Mouse (Mus musculus): ENCODE results near the gene Nfatc3. TPM values are rescaled to one million over a fixed set of nuclear protein-coding genes. Genes with fewer than 3 reads are reported as not detected.

The Nfatc3 gene
- polyA plus RNA-seq, 1 experiment from 2014 or later, result 6.5 TPM

DNA sequence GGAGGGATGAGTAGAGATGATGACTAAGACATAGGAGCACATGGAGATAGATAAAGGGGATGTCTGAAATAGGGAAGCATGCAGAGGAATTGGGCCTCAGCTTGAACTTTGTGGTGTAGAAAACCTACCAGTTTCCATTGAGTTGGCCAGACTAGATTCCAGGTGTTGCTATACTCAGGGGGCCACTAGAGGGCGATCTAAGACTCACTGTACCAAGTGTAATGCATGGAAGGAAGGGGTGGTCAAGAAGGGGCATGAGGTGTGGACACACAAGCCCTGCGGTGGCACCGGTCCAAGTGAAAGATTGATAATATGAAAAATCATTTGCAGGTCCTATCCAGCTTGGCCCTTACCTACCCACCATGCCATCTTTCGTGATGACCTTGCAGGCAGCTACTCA lies 106.8 kb downstream of the Nfatc3 start:
- Histone ChIP-seq H3K36me3 (peaks cover 42% of the 10 kb centered on the region), H3K27ac (no peak overlapping the region), H3K4me1 (peaks cover 24% of the 10 kb centered on the region; the same call in 1 of the 2 replicates), H3K9me3 (no peaks in the 10 kb centered on the region), H3K4me3 (no peak overlapping the region), H3K27me3 (ENCODE audit: insufficient read depth, poor library complexity, severe bottlenecking) (no peaks in the 10 kb centered on the region)
- WGBS, result 47% methylated on average over 4 of the region's 4 CpGs
- DNase-seq (ENCODE audit: low spot score), result peak; percentile 80

DNA sequence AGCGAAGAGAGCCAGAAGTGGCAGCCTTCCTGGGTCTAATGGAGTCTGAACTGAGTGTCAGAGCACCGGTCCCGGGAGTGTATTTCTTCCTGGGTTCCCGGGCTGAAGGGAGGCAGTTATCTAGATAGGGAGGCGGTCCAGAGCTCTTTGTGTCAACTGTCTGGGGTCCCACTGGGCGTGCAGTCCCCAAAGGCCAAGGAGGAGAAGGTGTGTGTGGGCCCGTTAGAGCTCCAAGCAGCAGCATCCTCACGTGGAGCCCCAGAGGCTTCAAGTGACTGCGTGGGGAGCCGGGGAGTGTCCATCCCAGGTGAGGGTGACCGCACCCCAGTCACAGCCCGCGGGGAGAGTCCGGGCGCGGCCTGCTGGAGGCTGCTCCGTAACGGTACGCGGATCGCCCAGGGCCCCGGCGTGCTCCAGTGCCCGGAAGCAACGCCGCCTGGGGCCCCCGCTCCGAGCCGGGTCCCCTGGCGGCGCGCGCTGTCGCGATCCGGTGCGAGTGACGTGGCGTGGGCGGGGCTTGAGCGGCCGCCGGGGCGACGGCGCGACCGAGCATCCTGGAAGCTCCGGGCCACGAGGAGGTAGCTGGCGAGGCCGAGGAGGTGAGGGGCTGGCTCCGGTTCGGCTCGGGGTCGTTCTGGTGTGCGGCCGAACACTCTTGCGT lies 109.8 kb downstream of the Nfatc3 start, which contains the start of gene Slc7a6:
TSS of gene Slc7a6 (plus strand) at position 502 of the 661 bp plus-strand sequence.
- Histone ChIP-seq H3K4me3 (peak within 1 kb of the TSS; percentile 98), H3K27me3 (ENCODE audit: insufficient read depth, poor library complexity, severe bottlenecking) (no peaks in the 10 kb centered on the region), H3K4me1 (peaks cover 24% of the 10 kb centered on the region; the same call in 1 of the 2 replicates), H3K27ac (peak within 1 kb of the TSS; percentile 99), H3K9me3 (no peaks in the 10 kb centered on the region), H3K36me3 (peaks cover 14% of the 10 kb centered on the region)
- DNase-seq (ENCODE audit: low spot score), result peak; percentile 91
- under 1% methylated on average over 59 of the region's 59 CpGs for WGBS

DNA sequence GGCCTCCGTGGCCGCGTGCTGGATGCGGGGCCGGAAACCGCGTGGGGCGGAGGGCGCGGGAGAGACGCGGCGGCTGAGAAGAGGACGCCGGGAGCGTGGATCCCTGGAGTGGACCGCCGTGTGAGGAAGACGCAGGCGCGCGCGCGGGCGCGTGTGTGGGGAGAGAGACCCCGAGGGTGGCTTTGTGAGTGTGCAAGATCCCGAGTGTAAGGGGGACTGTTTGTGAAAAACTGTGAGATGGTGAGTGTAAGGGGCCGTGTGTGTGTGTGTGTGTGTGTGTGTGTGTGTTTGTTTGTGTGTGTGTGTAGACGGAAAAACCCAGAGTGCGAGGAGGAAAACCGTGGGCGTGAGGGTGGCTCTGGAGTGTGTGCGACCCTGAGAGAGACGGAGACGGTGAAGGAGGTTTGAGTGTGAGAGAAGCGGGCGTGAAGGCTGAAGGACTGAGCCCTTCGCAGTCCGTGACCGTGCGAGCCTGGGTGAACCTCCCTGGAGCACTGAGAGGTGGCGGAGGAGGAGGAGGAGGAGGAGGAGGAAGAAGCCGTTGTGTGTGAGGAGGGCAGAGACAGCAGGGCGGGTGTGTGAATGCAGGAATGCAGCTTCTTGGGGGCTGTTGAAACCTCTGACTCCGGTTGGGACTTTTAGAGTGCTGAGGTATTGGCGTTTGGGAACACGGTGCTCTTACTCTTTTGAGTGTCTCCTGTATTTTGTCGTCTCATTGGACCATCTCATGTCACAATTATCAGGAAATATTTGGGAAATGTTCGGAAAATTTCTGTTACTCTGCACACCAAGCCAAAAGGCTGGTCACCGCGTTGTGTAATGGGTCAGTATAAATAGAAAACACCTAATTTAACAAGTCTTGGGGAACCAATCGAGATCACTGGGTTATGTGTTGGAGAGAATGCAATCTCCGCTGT lies 110.6 kb downstream of the Nfatc3 start:
- DNase-seq (ENCODE audit: low spot score), result peak; percentile 85
- Histone ChIP-seq H3K4me1 (peaks cover 24% of the 10 kb centered on the region; the same call in 1 of the 2 replicates), H3K9me3 (no peaks in the 10 kb centered on the region), H3K27ac (peak overlapping the region; percentile 99), H3K36me3 (peaks cover 6% of the 10 kb centered on the region), H3K4me3 (peak overlapping the region; percentile 98), H3K27me3 (ENCODE audit: insufficient read depth, poor library complexity, severe bottlenecking) (no peaks in the 10 kb centered on the region)
- 1% methylated on average over 53 of the region's 54 CpGs for WGBS

DNA sequence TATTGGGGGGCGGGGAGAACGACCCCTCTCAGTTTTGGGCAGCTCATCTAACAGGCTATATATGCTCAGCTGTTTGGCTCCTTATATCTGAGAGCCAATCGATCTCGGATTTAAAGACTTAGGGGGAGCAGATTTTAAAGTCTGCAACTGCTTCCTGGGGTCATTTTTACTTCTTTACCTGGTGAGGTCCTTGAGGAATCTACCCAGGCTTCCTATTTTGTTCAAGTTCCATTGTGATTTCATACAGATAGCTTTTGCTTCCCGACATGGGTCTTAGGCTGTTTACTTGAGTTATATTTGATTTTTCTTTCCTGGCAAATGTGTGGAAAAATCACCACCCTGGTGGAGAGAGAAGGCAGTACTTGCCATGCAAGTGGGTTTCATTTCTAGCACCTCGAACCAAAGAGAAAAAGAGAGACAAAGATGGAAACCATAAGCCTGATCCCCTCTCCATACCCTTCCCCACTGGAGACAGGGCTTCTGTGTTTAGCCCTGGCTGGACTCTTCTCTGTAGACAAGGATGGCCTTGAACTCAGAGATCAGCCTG lies 111.4 kb downstream of the Nfatc3 start:
- no peak for DNase-seq (ENCODE audit: low spot score)
- Histone ChIP-seq H3K36me3 (0 out of 2 replicates have a peak, but pooled peaks cover 2% of the 10 kb centered on the region), H3K4me1 (peaks cover 24% of the 10 kb centered on the region; the same call in 1 of the 2 replicates), H3K9me3 (no peaks in the 10 kb centered on the region), H3K4me3 (peak overlapping the region; percentile 98), H3K27ac (peak overlapping the region; percentile 99; the same call in 1 of the 2 replicates), H3K27me3 (ENCODE audit: insufficient read depth, poor library complexity, severe bottlenecking) (no peaks in the 10 kb centered on the region)
- WGBS, result 38% methylated on average over 6 of the region's 6 CpGs

DNA sequence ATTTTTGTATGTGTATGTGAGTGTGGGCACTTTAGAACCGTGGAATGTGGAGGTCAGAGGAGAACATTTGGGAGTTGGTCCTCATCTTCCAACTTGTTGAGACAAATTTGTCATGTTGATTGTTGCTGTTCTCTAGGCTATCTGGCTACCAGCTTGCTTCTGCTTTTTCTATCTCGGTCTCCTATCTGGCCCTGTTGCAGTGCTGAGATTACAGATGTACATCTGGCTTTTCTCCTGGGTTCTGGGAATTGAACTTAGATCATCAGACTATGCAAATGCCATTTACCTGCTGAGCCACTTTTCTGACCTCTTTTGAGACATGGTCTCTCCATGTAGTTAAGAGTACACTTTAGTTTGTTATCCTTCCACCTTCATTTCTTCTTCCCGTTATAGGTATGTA lies 114.9 kb downstream of the Nfatc3 start:
- Histone ChIP-seq H3K4me1 (peaks cover 25% of the 10 kb centered on the region), H3K9me3 (no peaks in the 10 kb centered on the region), H3K36me3 (peaks cover 2% of the 10 kb centered on the region; the same call in 1 of the 2 replicates), H3K27me3 (ENCODE audit: insufficient read depth, poor library complexity, severe bottlenecking) (no peaks in the 10 kb centered on the region), H3K4me3 (no peak overlapping the region), H3K27ac (no peak overlapping the region)
- WGBS, result 87% methylated on average over 3 of the region's 3 CpGs
- no peak for DNase-seq (ENCODE audit: low spot score)

DNA sequence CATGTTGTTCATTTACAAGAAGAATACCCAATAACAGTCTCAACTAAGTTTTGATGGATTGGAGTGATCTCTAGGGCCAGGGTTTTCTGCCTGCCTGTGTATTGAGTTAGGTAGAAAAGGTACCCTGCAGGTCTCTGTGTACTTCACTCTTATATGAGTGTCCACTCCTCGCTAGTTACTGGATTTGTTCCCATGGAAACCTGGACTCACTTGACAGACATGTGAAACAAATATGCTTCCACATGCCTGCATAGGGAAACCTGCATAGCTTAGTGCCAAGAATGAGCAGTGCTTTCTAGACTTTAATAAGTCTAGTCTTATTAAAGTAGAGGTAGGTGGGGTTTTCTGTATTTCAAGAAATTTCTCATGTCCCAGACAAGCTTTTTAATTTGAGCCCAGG lies 118.3 kb downstream of the Nfatc3 start:
- DNase-seq (ENCODE audit: low spot score), result no peak
- H3K4me1 ChIP-seq, result peaks cover 15% of the 10 kb centered on the region
- H3K27me3 ChIP-seq (ENCODE audit: insufficient read depth, poor library complexity, severe bottlenecking), result no peaks in the 10 kb centered on the region
- 51% methylated on average over 1 of the region's 1 CpGs for WGBS
- no peak overlapping the region for H3K27ac ChIP-seq
- H3K4me3 ChIP-seq, result no peak overlapping the region
- H3K9me3 ChIP-seq, result no peaks in the 10 kb centered on the region
- peaks cover 14% of the 10 kb centered on the region for H3K36me3 ChIP-seq

DNA sequence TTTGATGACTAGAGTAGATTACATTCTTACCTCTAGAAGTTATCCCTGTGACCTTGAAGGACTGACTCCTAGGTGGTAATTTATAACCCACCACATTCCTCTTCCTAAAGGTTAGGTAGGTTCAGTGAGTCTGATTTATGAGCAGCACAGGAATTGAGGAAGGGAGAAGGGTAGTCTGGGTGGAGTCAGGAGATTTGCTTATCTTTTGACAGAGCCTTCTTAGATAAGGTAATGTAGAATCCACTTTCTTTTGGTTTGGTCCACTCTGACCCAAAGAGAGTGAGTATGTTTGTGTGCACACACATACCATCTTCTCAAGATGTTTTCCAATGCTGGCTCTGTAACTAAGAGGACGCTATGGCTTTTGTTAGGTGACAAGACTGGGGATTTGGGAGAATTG lies 119.0 kb downstream of the Nfatc3 start:
- WGBS, result 87% methylated on average over 1 of the region's 1 CpGs
- no peak overlapping the region for H3K27ac ChIP-seq

DNA sequence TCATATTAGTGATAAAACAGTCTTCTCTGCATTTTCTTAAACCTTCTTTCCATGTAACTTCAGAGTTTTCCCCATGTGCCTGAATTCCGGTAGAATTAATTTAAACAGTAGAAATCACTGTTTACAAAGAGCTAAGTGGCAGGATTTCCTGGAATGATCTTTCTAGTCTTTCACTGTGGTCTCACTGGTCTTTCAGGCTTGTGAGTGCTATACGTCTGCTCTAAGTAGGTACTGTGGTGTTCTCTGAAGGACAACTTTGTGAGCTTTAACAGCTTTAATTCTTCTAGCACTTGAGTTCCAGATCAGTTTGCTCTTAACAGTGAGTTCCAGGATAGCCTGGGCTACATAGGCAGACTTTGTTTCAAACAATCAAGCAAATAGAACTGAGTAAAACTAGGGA lies 119.8 kb downstream of the Nfatc3 start:
- Histone ChIP-seq H3K27me3 (ENCODE audit: insufficient read depth, poor library complexity, severe bottlenecking) (no peaks in the 10 kb centered on the region), H3K27ac (no peak overlapping the region), H3K4me1 (peaks cover 15% of the 10 kb centered on the region), H3K4me3 (no peak overlapping the region), H3K9me3 (no peaks in the 10 kb centered on the region), H3K36me3 (peaks cover 26% of the 10 kb centered on the region)
- no peak for DNase-seq (ENCODE audit: low spot score)
- 70% methylated on average over 2 of the region's 2 CpGs for WGBS

More for the DNA sequence above, 119.0 kb downstream of the Nfatc3 start:
- H3K4me1 ChIP-seq, result peaks cover 15% of the 10 kb centered on the region
- no peak for DNase-seq (ENCODE audit: low spot score)
- H3K4me3 ChIP-seq, result no peak overlapping the region
- H3K27me3 ChIP-seq (ENCODE audit: insufficient read depth, poor library complexity, severe bottlenecking), result no peaks in the 10 kb centered on the region
- H3K9me3 ChIP-seq, result no peaks in the 10 kb centered on the region
- peaks cover 20% of the 10 kb centered on the region for H3K36me3 ChIP-seq

Other genes with a start within 250 kb of the Nfatc3 start
- 8.6 and 10.4 TPM in 2 replicates for gene Ranbp10, start 231.5 kb upstream of the Nfatc3 start, polyA plus RNA-seq (2016; fragmentation: Nextera tagmentation; extraction: Ambion mirVana)
- 0.06 TPM in 2 replicates for gene Tsnaxip1, start 231.1 kb upstream of the Nfatc3 start, polyA plus RNA-seq (2016; fragmentation: Nextera tagmentation; extraction: Ambion mirVana)
- 46.5 and 55.2 TPM in 2 replicates for gene Cenpt, start 205.6 kb upstream of the Nfatc3 start, polyA plus RNA-seq (2016; fragmentation: Nextera tagmentation; extraction: Ambion mirVana)
- gene Thap11, start 203.7 kb upstream of the Nfatc3 start, polyA plus RNA-seq (2016; fragmentation: Nextera tagmentation; extraction: Ambion mirVana), result 61.6 and 74.0 TPM in 2 replicates
- gene Nutf2, start 198.3 kb upstream of the Nfatc3 start, polyA plus RNA-seq (2016; fragmentation: Nextera tagmentation; extraction: Ambion mirVana), result 274 and 314 TPM in 2 replicates
- 50.2 and 52.6 TPM in 2 replicates for gene Edc4, start 178.0 kb upstream of the Nfatc3 start, polyA plus RNA-seq (2016; fragmentation: Nextera tagmentation; extraction: Ambion mirVana)
- gene Nrn1l, start 165.3 kb upstream of the Nfatc3 start, polyA plus RNA-seq (2016; fragmentation: Nextera tagmentation; extraction: Ambion mirVana), result 0.43 and 0.46 TPM in 2 replicates
- gene Pskh1, start 158.4 kb upstream of the Nfatc3 start, polyA plus RNA-seq (2016; fragmentation: Nextera tagmentation; extraction: Ambion mirVana), result 30.3 and 30.4 TPM in 2 replicates
- 1.9 and 2.6 TPM in 2 replicates for gene Ctrl, start 125.0 kb upstream of the Nfatc3 start, polyA plus RNA-seq (2016; fragmentation: Nextera tagmentation; extraction: Ambion mirVana)
- 70.7 and 75.4 TPM in 2 replicates for gene Psmb10, start 120.4 kb upstream of the Nfatc3 start, polyA plus RNA-seq (2016; fragmentation: Nextera tagmentation; extraction: Ambion mirVana)
- gene Lcat, start 115.5 kb upstream of the Nfatc3 start, polyA plus RNA-seq (2016; fragmentation: Nextera tagmentation; extraction: Ambion mirVana), result 1.7 and 7.9 TPM in 2 replicates
- gene Slc12a4, start 92.7 kb upstream of the Nfatc3 start, polyA plus RNA-seq (2016; fragmentation: Nextera tagmentation; extraction: Ambion mirVana), result 45.1 and 56.1 TPM in 2 replicates
- gene Dpep3, start 79.4 kb upstream of the Nfatc3 start, polyA plus RNA-seq (2016; fragmentation: Nextera tagmentation; extraction: Ambion mirVana), result not detected in 2 replicates
- 19.7 and 19.8 TPM in 2 replicates for gene Dus2, start 67.5 kb upstream of the Nfatc3 start, polyA plus RNA-seq (2016; fragmentation: Nextera tagmentation; extraction: Ambion mirVana)
- gene Dpep2nb, start 52.9 kb upstream of the Nfatc3 start, polyA plus RNA-seq (2016; fragmentation: Nextera tagmentation; extraction: Ambion mirVana), result 0.31 TPM in 1 of 2 replicates, not detected in the other
- gene Ddx28, start 47.0 kb upstream of the Nfatc3 start, polyA plus RNA-seq (2016; fragmentation: Nextera tagmentation; extraction: Ambion mirVana), result 16.1 and 18.7 TPM in 2 replicates
- 2.4 and 5.4 TPM in 2 replicates for gene Esrp2, start 78.1 kb downstream of the Nfatc3 start, polyA plus RNA-seq (2016; fragmentation: Nextera tagmentation; extraction: Ambion mirVana)
- 10.6 and 13.6 TPM in 2 replicates for gene Pla2g15, start 91.6 kb downstream of the Nfatc3 start, polyA plus RNA-seq (2016; fragmentation: Nextera tagmentation; extraction: Ambion mirVana)
- 47.3 and 67.8 TPM in 2 replicates for gene Slc7a6, start 110.0 kb downstream of the Nfatc3 start, polyA plus RNA-seq (2016; fragmentation: Nextera tagmentation; extraction: Ambion mirVana)
- 24.1 and 38.1 TPM in 2 replicates for gene Slc7a6os, start 152.1 kb downstream of the Nfatc3 start, polyA plus RNA-seq (2016; fragmentation: Nextera tagmentation; extraction: Ambion mirVana)
- gene Prmt7, start 152.1 kb downstream of the Nfatc3 start, polyA plus RNA-seq (2016; fragmentation: Nextera tagmentation; extraction: Ambion mirVana), result 59.7 and 63.9 TPM in 2 replicates

Data from heart, embryonic 10.5 days (tissue).